Mouse (Mus musculus) mouse embryonic stem cell (cell line): ENCODE measurements at regions not wholly inside any gene's neighbourhood (a gene's known extent, or its start where the extent isn't known, plus 50 kb on each side); places are given as distances from the start of the nearest gene placed in this dataset.
"Not testable (repeated sequence)": the region's sequence is repeated elsewhere in the genome, so short reads cannot be mapped to it uniquely, and the experiment has no call there.

Experiments used
- in situ Hi-C, 2 experiments: fragments of 300-500 bp; cut with MboI; formaldehyde crosslinking; loops; 1 replicate in 1 of 2; 3 replicates in 1 of 2; pipeline ENCODE4 v1.14.3; 2019 to 2020; ENCODE audit warnings: low sequenced_read_pairs in 2 of 2, low pct_unique_long_range_greater_than_20kb in 1 of 2, mixed read lengths in 1 of 2; ENCODE audit not compliant: unreplicated experiment in 1 of 2

GRCm38 (mm10) chr6:6389454-6390445, 172.8 kb upstream of the Slc25a13 start:
- in situ Hi-C loops = no loop called here

- in situ Hi-C loops = no loop called here
Observed at GRCm38 (mm10) chr6:6388835-6389440, 172.0 kb upstream of the Slc25a13 start.

DNA sequence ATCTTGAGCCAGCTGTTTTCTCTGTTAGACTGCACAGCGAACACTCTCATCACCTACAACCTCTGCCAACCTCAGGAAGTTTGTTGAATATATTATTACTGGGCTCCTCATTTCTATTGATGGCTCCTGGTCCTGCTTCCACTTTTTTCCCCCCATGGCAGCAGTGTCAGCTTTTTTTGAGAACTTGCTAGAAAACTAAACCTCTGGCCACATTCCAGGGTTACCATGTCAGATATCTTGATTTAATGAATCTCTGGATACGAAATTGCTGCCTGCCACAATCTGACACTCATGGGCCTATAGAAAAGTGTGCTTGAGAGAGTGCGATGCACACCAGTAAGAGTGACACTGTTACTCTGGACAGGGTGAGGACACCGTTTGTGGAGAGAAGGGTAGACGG, 170.6 kb upstream of the Slc25a13 start:
- in situ Hi-C loops = no loop called here

DNA sequence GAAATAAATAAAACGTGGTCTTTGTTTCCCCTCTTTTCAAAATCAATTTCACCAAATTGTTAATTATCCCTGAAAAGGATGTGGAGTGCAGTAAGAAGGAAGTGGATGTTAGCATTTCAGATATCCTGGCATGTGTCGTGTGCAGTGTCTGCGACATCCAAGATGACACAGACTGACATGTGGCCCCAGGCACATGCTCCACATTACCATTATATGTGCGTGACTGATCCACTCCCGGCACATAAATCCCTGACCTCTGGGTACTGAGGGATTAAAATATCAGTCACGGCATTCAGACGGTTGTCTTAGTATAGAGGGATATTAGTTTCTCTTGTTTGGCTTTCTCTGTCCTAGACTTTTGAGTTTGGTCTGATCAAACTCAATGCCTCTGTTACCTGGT, 168.0 kb upstream of the Slc25a13 start:
- in situ Hi-C loops = no loop called here

GRCm38 (mm10) chr6:6384441-6384840, 167.5 kb upstream of the Slc25a13 start:
- in situ Hi-C loops = no loop called here

GRCm38 (mm10) chr6:6372421-6372820, 155.4 kb upstream of the Slc25a13 start:
- in situ Hi-C loops = no loop called here

DNA sequence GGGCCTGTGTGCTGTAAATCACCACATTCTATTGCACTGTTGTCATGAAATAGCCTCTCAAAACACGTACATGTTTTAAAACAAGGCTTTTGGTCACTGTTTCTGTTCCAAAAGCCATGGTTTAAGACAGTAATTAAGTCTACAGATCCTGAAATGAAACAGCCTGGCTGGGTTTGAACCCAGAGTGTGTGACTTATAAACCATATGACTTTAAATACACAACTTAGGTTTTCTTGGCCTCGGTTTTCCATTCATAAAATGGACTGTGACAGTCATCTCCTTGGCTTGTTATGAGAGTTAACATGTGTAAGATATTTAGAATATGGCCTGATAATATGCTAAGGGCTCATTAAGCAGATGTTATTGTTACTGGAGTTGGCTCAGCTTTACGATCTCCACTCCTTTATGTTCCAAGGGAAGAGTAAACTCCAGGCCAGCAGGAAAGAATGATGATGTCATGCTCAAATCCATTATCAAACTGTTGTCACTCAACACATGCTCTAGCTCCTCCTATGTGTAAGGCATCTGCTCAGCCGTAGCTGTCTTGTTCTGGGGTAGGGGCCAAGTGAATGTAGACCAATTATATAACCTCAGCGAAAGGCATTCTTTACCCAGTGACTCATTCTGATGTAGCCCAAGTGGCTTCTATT, 154.6 kb upstream of the Slc25a13 start:
- in situ Hi-C loops = no loop called here

GRCm38 (mm10) chr6:6364037-6364436, 147.1 kb upstream of the Slc25a13 start:
- in situ Hi-C loops = no loop called here

DNA sequence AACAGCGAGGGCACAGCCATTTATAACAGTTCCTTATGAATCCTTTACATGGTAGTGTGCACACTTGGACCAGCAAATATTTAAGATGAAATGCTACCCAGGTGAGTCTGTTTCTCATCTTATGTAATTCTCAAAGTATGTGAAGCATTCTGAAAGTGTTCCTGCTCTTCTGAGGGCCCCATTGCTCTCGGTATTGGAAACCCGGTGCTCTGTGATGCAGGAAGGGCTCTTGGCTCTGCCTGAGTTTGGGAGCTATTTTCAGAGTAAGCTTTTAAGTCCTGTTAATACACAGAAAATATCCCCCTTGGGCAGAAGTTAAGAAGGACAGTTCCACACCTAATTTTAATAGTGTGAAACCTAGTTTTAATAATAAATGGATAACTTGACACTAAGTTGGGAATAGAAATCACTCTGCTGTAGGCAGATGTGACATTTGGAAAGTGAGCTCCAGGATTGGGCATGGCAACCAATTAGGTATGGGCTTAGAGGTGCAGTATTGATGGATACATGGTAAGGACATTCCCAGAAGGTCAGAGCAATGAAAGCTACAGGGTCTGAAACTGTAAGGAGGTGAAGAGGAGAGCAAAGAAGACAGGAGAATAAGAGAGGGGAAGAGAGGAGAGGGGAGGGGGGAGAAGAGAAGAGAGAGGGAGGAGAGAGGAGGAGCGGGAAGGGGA, 145.8 kb upstream of the Slc25a13 start:
- in situ Hi-C loops = no loop called here

GRCm38 (mm10) chr6:6361181-6361580, 144.2 kb upstream of the Slc25a13 start:
- in situ Hi-C loops = not testable (repeated sequence)

GRCm38 (mm10) chr6:6357477-6357876, 140.5 kb upstream of the Slc25a13 start:
- in situ Hi-C loops = no loop called here

DNA sequence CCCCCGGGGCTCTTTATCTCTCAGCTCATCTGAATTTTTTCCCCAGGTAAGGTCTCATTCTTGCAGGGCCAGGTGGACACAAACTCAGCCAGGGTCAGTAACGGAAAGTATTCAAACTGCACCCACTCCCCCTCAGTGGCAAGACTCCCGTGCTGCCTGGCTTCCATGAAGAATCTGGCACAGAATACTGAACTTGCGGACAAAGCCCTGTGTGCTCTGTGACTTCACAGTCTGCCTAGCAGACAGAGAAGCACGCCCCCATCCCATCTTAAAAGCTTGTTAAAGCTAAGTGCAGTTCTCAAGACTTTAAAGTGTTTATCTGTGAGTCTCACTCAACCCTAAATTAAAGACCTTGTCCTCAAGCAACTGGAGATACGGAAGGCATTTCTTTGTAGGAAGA, 140.0 kb upstream of the Slc25a13 start:
- in situ Hi-C loops = no loop called here

GRCm38 (mm10) chr6:6335251-6335650, 118.3 kb upstream of the Slc25a13 start:
- in situ Hi-C loops = no loop called here

- in situ Hi-C loops = no loop called here
Observed at GRCm38 (mm10) chr6:6330271-6330670, 113.3 kb upstream of the Slc25a13 start.

DNA sequence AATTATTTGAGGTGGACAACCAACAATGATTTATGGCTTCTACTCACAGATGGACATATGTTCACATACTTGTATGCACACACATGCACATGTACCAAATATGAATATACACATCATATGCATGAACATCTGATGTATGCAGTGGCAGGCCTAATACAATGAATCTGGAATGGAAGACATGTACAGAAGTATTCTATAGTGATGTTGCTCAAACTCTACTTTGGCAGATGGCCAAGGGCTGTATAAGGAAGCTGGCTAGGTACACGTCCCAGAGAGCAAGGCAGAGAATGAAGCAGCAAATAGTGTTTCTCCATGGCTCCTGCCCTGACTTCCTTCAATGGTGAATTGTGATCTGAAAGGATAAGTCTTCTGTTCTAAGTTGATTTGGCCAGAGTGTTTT, 108.5 kb upstream of the Slc25a13 start:
- in situ Hi-C loops = no loop called here

DNA sequence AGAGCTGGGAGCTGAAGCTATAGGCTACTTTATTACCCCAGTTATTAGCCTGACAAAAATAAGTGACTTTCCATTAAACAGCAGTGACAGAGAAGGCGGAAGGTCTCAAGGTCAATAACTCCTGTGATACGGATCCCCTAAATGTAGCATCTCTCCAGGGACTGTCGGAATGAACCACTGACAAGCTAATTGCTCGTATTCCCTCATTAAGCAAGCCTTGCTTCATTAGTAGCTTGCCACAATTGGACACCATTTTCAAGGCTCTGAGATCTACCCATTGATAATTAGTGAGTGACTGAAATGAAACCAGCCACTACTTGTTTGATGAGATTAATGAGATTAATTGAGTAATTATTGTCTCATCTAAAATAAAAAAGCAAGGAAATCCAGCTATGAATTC, 99.8 kb upstream of the Slc25a13 start:
- in situ Hi-C loops = no loop called here

DNA sequence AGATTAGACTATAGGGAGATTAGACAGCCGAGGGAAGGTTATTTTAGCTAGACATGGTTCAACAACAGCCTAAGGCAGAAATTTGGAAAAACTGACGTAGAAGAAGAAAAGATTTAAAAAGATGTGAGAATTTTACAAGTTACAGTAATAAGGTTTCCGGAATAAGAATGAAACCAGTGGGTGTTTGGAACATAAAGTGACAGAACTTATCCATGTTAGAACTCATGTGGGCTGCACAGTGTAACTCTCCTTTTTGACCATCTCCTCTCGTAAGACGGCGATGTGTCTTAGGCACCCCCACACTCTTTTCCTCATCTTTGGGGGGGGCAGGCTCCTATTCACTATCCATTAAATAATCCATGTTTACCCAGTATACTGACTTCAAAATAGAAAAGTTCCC, 96.2 kb upstream of the Slc25a13 start:
- in situ Hi-C loops = no loop called here

DNA sequence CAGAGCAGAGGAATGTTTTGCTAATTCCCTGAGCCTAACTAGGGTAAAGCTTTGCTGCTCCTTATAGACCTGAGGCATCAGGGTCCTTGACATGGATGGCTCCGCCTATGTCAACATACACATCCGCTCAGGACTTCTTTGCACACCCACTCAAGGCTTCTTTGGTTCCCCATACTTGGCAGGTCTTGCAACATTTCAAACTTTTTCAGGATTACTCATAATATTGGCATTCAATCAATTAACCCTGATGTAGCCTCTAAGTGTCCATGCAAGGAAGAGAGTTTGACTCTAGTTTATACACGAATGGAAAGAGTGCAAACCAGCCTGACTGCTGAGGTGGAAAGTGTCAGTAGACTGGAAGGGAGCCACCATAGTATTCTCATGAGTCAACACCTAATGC, 93.2 kb upstream of the Slc25a13 start:
- in situ Hi-C loops = no loop called here

- in situ Hi-C loops = no loop called here
Observed at GRCm38 (mm10) chr6:6307618-6308017, 90.6 kb upstream of the Slc25a13 start.
